Mouse (Mus musculus): ENCODE data around the gene Il21. TPM values are rescaled to one million over a fixed set of nuclear protein-coding genes. Genes with fewer than 3 reads are reported as not detected.

Il21 gene
- polyA plus RNA-seq, 1 experiment = 0.10 TPM

GRCm38 (mm10) chr3:37259331-37259999 is 27.0 kb upstream of the Il21 start:
- Histone ChIP-seq H3K27ac (ENCODE audit: insufficient read depth, low read length) (no peak overlapping the region), H3K4me1 (ENCODE audit: control insufficient read depth, insufficient read depth, low read length) (no peaks in the 10 kb centered on the region), H3K27me3 (ENCODE audit: control insufficient read depth, insufficient read depth, low read length) (no peaks in the 10 kb centered on the region), H3K4me3 (replicated peaks; ENCODE audit: insufficient read depth, low read depth, low read length) (no peak overlapping the region)
- 66% methylated on average over 10 of the region's 10 CpGs for WGBS
- no peak for TF ChIP-seq CTCF (IDR thresholded peaks at IDR 0.05; ENCODE audit: borderline replicate concordance, insufficient read depth, low read depth, low read length)
- TF ChIP-seq POLR2A (IDR thresholded peaks at IDR 0.05; ENCODE audit: borderline replicate concordance, insufficient read depth, low read length) = no peak
- no peak for DNase-seq

GRCm38 (mm10) chr3:37257776-37258175 is 25.3 kb upstream of the Il21 start:
- Histone ChIP-seq H3K4me1 (ENCODE audit: control insufficient read depth, insufficient read depth, low read length) (no peaks in the 10 kb centered on the region), H3K27me3 (ENCODE audit: control insufficient read depth, insufficient read depth, low read length) (no peaks in the 10 kb centered on the region), H3K27ac (ENCODE audit: insufficient read depth, low read length) (no peak overlapping the region), H3K4me3 (replicated peaks; ENCODE audit: insufficient read depth, low read depth, low read length) (no peak overlapping the region)
- 89% methylated on average over 15 of the region's 15 CpGs for WGBS
- DNase-seq = no peak
- TF ChIP-seq POLR2A (IDR thresholded peaks at IDR 0.05; ENCODE audit: borderline replicate concordance, insufficient read depth, low read length) = no peak
- TF ChIP-seq CTCF (IDR thresholded peaks at IDR 0.05; ENCODE audit: borderline replicate concordance, insufficient read depth, low read depth, low read length) = no peak

DNA sequence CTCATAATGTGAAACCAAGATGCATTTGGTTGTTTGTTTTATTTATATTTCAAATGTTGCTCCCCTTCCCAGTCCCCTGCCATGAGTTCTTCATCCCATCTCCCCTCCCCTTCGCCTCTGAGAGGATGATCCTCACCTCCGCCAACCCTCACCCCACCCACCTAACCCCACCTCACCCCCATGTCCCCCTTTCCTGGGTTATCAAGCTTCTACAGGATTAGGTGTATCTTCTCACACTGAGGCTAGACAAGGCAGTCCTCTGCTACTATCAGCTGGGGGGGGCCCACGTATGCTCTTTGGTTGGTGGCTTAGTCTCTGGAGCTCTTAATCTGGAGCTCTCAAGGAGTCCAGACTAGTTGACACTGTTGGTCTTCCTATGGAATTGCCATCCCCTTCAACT is 18.5 kb upstream of the Il21 start:
- Histone ChIP-seq H3K27me3 (ENCODE audit: control insufficient read depth, insufficient read depth, low read length) (no peaks in the 10 kb centered on the region), H3K4me3 (replicated peaks; ENCODE audit: insufficient read depth, low read depth, low read length) (no peak overlapping the region), H3K4me1 (ENCODE audit: control insufficient read depth, insufficient read depth, low read length) (no peaks in the 10 kb centered on the region), H3K27ac (ENCODE audit: insufficient read depth, low read length) (no peak overlapping the region)
- no peak for DNase-seq
- TF ChIP-seq POLR2A (IDR thresholded peaks at IDR 0.05; ENCODE audit: borderline replicate concordance, insufficient read depth, low read length) (no peak), CTCF (IDR thresholded peaks at IDR 0.05; ENCODE audit: borderline replicate concordance, insufficient read depth, low read depth, low read length) (no peak)
- 88% methylated on average over 3 of the region's 3 CpGs for WGBS

DNA sequence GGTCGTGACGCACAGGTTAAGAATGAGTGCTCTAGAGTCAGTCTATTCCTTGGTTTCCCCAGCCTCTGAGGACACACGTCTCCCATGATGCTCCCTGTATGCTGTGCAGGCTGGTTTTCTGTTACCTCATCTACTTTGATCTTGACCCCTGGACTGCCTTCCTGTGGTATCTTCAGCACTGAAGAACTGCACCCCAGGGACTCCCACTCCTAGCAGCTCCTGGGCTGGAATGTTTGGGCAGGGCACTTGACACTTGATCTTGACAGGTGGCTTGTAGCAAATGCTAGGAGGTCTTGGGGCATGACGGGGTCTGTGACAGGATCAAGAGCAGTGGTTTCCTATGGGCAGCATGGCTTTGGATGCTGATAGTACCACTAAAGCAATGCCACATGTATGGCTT is 2.6 kb upstream of the Il21 start:
- H3K27me3 ChIP-seq (ENCODE audit: control insufficient read depth, insufficient read depth, low read length) = no peaks in the 10 kb centered on the region
- no peak overlapping the region for H3K27ac ChIP-seq (ENCODE audit: insufficient read depth, low read length)
- no peak for DNase-seq
- no peak overlapping the region for H3K4me3 ChIP-seq (replicated peaks; ENCODE audit: insufficient read depth, low read depth, low read length)
- H3K4me1 ChIP-seq (ENCODE audit: control insufficient read depth, insufficient read depth, low read length) = no peaks in the 10 kb centered on the region
- TF ChIP-seq CTCF (IDR thresholded peaks at IDR 0.05; ENCODE audit: borderline replicate concordance, insufficient read depth, low read depth, low read length) (no peak), POLR2A (IDR thresholded peaks at IDR 0.05; ENCODE audit: borderline replicate concordance, insufficient read depth, low read length) (no peak)
- 84% methylated on average over 4 of the region's 4 CpGs for WGBS

DNA sequence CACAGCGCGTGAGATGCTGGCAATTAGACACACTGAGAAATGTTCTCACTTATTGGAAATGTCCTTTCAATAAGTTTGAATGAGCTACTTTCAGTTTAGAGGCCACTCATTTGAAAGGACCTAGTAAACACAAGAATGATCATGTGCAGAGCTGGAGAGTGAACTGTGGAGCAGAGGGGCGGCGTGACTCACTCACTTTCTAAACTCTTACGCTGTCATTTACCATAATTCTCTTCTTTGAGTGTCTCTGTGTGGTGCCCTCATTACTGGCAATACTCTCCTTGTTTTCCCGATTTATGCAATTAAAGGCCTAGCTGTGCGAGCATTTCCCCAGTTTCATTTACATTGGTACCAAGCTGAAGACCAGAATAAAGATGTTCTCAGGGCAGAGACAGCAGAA is 1.3 kb downstream of the Il21 start:
- 57% methylated on average over 7 of the region's 7 CpGs for WGBS
- H3K27ac ChIP-seq (ENCODE audit: insufficient read depth, low read length) = no peak overlapping the region
- H3K4me1 ChIP-seq (ENCODE audit: control insufficient read depth, insufficient read depth, low read length) = no peaks in the 10 kb centered on the region
- H3K4me3 ChIP-seq (replicated peaks; ENCODE audit: insufficient read depth, low read depth, low read length) = no peak overlapping the region
- H3K27me3 ChIP-seq (ENCODE audit: control insufficient read depth, insufficient read depth, low read length) = no peaks in the 10 kb centered on the region
- TF ChIP-seq CTCF (IDR thresholded peaks at IDR 0.05; ENCODE audit: borderline replicate concordance, insufficient read depth, low read depth, low read length) = no peak
- TF ChIP-seq POLR2A (IDR thresholded peaks at IDR 0.05; ENCODE audit: borderline replicate concordance, insufficient read depth, low read length) = no peak
- DNase-seq = no peak

- no peak overlapping the region for H3K4me3 ChIP-seq (replicated peaks; ENCODE audit: insufficient read depth, low read depth, low read length)
- DNase-seq = no peak
- no peaks in the 10 kb centered on the region for H3K4me1 ChIP-seq (ENCODE audit: control insufficient read depth, insufficient read depth, low read length)
- WGBS = 54% methylated on average over 11 of the region's 11 CpGs
- H3K27ac ChIP-seq (ENCODE audit: insufficient read depth, low read length) = no peak overlapping the region
- no peaks in the 10 kb centered on the region for H3K27me3 ChIP-seq (ENCODE audit: control insufficient read depth, insufficient read depth, low read length)
- no peak for TF ChIP-seq CTCF (IDR thresholded peaks at IDR 0.05; ENCODE audit: borderline replicate concordance, insufficient read depth, low read depth, low read length)
- no peak for TF ChIP-seq POLR2A (IDR thresholded peaks at IDR 0.05; ENCODE audit: borderline replicate concordance, insufficient read depth, low read length)
Measured at GRCm38 (mm10) chr3:37229082-37229829, 3.2 kb downstream of the Il21 start.

DNA sequence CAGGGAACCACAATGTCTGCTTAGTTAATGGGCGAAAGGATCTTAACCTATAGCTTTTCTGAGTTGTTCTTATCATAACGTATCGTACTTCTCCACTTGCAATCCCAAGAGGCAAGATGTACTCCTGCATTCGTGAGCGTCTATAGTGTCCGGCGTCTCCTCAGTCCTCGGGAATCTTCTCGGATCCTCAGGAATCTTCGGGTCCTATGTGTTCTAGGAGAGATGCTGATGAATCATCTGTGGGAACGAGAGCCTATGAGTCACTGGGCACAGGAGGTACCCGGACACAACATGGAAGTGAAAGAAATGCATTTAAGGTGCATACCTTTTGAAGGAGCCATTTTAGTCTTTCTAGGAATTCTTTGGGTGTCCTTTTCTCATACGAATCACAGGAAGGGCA is 7.3 kb downstream of the Il21 start:
- Histone ChIP-seq H3K4me3 (replicated peaks; ENCODE audit: insufficient read depth, low read depth, low read length) (no peak overlapping the region), H3K27ac (ENCODE audit: insufficient read depth, low read length) (no peak overlapping the region), H3K27me3 (ENCODE audit: control insufficient read depth, insufficient read depth, low read length) (no peaks in the 10 kb centered on the region), H3K4me1 (ENCODE audit: control insufficient read depth, insufficient read depth, low read length) (no peaks in the 10 kb centered on the region)
- DNase-seq = no peak
- TF ChIP-seq CTCF (IDR thresholded peaks at IDR 0.05; ENCODE audit: borderline replicate concordance, insufficient read depth, low read depth, low read length) (no peak), POLR2A (IDR thresholded peaks at IDR 0.05; ENCODE audit: borderline replicate concordance, insufficient read depth, low read length) (no peak)
- 94% methylated on average over 13 of the region's 13 CpGs for WGBS

DNA sequence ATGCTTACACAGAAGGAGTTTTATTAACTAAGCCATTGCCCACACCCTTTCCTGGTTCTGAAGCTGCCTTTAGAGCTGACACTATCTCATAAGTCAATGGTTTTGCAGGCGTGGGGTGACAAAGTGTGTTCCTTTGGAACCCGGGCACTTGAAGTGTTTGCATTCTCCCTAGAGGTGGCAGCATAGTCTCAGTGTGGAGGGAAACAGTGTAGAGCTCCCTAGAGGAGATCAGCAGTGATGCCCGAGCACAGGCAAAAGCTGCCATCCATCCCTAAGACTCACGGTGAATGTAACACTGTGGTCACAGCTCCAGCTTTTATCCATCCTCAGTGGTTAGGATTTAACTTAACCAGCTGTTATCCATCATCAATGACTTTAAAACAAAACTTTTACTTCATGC is 13.4 kb downstream of the Il21 start:
- DNase-seq = peak; percentile 17 to 20
- no peak overlapping the region for H3K4me3 ChIP-seq (replicated peaks; ENCODE audit: insufficient read depth, low read depth, low read length)
- no peak for TF ChIP-seq POLR2A (IDR thresholded peaks at IDR 0.05; ENCODE audit: borderline replicate concordance, insufficient read depth, low read length)
- peak; percentile 57 for TF ChIP-seq CTCF (IDR thresholded peaks at IDR 0.05; ENCODE audit: borderline replicate concordance, insufficient read depth, low read depth, low read length)
- H3K27ac ChIP-seq (ENCODE audit: insufficient read depth, low read length) = no peak overlapping the region
- H3K4me1 ChIP-seq (ENCODE audit: control insufficient read depth, insufficient read depth, low read length) = no peaks in the 10 kb centered on the region
- 22% methylated on average over 4 of the region's 4 CpGs for WGBS
- no peaks in the 10 kb centered on the region for H3K27me3 ChIP-seq (ENCODE audit: control insufficient read depth, insufficient read depth, low read length)

Measured in cerebellum, adult 2 months (tissue).